Mouse (Mus musculus): ENCODE measurements around the gene Ms4a4d.
"Not testable (repeated sequence)": the region's sequence is repeated elsewhere in the genome, so short reads cannot be mapped to it uniquely, and the experiment has no call there.

The Ms4a4d gene

DNA sequence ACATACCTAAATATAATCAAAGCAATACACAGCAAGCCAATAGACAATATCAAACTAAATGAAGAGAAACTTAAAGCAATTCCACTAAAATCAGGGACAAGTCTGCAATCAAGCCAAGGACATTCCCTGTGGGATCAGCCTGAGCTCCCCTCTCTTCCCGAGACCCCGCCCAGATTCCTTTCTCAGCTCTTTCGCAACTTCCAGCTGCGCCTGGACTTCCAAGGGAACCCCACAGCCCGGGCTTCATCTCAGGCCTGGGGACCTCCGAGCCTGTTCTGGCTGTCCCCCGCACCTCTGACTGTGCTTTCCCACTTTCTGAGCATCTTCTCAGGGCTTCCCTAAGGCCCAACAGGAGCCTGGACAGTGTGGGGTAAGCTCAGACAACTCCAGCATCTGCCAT, at the start of gene Ms4a4d:
Gene Ms4a4d (plus strand): TSS at position 209 of the 400 bp plus-strand sequence.
- in situ Hi-C loops (cut with MseI, MboI), result no loop called here

DNA sequence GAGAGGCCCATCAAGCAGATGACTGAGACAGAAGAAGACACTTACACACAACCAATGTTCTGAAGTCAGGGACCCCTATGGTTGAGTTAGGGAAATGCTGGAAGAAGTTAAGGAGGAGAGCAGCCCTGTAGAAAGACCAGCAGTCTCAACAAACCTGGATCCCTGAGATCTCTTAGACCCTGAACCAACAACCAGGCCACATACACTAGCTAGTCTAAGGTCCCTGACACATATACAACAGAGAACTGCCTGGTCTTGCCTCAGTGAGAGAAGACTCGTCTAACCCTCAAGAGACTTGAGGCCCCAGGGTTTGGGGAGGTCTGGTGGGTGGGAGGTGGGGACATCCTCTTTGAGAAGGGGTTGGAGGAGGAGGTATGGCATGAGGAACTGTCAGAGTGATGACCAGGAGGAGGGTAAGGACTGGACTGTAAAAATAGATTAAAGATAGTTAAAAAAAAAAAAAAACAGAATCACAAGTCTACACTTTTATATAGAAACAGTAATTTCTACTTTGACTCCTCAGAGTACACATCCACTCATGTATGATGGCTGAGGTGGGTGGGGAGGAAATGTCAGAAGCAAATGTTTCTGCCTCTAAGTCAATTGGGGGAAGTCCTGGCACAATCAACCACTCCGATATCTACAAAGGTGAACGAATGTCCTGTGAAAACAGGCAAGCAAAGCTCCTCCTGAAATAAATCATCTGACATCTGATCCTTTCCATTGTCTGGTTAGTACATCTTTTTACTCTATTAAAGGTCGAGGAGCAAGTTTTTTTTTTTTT, 45.0 kb upstream of the Ms4a4d start:
- in situ Hi-C loops (cut with MseI, MboI), result no loop called here

DNA sequence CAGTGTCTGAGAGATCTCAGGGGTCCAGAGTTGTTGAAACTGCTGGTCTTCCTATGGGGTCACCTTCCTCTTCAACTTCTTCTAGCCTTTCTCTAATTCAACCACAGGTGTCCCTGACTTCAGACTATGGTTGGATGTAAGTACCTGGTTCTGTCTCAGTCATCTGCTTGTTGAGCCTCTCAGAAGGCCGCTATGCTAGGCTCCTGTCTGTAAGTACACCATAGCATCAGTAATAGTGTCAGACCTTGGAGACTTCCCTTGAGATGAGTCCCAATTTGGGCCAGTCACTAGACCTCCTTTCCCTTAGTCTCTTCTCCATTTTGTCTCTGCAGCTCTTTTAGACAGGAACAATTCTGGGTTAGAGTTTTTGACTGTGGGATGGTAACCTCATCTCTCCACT, 43.9 kb upstream of the Ms4a4d start:
- in situ Hi-C loops (cut with MseI, MboI), result no loop called here

GRCm38 (mm10) chr19:11494519-11494918, 42.1 kb upstream of the Ms4a4d start:
- in situ Hi-C loops (cut with MseI, MboI), result no loop called here

DNA sequence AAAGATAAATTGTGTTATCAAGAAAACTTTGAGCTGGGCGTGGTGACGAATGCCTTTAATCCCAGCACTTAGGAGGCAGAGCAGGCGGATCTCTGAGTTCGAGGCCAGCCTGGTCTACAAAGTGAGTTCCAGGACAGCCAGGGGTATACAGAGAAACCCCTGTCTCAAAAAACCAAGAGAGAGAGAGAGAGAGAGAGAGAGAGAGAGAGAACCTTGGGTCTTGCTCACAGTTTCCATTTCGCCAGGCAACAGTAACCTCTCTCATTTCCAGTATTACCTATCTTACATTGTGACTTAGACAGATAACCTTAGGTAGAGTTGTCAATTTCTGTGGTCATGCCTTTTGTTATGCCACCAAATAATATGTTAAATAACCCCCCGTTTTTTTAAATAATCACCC, 40.2 kb upstream of the Ms4a4d start:
- in situ Hi-C loops (cut with MseI, MboI), result no loop called here

- in situ Hi-C loops (cut with MseI, MboI), result not testable (repeated sequence)
Observed at GRCm38 (mm10) chr19:11497300-11497699, 39.3 kb upstream of the Ms4a4d start.

DNA sequence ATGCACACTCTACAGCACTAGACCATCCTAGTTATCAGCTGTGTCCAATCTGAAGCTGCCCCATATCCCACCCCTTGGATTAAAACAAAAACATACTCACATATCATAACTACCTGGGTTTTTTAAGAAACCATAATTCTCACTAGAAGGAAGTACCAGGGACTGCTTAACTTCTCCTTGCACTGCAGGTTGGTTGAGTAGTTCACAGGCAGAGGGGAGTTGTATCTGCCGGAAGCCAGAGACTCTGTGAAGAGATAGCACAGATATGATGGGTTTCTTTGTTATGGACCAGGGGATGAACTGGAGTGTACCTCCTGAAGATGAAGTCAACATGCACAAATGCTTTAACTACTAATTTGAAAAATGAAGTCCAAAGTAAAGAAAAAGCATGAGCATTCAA, 35.8 kb upstream of the Ms4a4d start:
- in situ Hi-C loops (cut with MseI, MboI), result no loop called here

DNA sequence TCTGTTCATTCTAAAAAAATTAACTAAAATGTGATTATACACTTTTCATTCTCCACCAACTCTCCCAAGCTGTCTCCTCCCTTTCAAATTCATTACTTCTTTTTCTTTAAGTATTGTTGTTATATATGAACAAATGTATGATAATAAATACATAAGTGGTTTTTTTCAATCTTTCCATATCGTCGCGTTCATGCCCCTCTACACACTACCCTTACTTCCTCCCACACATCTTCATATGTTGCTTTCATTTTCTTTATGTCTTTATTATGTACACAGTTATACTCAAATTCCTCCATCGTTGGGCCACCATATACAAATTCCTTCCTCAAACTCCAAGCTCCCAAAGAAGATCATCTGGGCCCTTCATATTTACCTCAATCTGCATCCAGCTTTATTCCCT, 35.3 kb upstream of the Ms4a4d start:
- in situ Hi-C loops (cut with MseI, MboI), result no loop called here

GRCm38 (mm10) chr19:11504857-11505256, 31.7 kb upstream of the Ms4a4d start:
- in situ Hi-C loops (cut with MseI, MboI), result no loop called here

GRCm38 (mm10) chr19:11513458-11513857, 23.1 kb upstream of the Ms4a4d start:
- in situ Hi-C loops (cut with MseI, MboI), result no loop called here

- in situ Hi-C loops (cut with MseI, MboI), result no loop called here
Observed at GRCm38 (mm10) chr19:11516246-11516645, 20.4 kb upstream of the Ms4a4d start, which contains the start of gene Ms4a6b. TSS of gene Ms4a6b (plus strand) at chr19:11516512.

- in situ Hi-C loops (cut with MseI, MboI), result no loop called here
Observed at GRCm38 (mm10) chr19:11516845-11517244, 19.8 kb upstream of the Ms4a4d start.

- in situ Hi-C loops (cut with MseI, MboI), result not testable (repeated sequence)
Observed at GRCm38 (mm10) chr19:11517373-11517772, 19.2 kb upstream of the Ms4a4d start.

DNA sequence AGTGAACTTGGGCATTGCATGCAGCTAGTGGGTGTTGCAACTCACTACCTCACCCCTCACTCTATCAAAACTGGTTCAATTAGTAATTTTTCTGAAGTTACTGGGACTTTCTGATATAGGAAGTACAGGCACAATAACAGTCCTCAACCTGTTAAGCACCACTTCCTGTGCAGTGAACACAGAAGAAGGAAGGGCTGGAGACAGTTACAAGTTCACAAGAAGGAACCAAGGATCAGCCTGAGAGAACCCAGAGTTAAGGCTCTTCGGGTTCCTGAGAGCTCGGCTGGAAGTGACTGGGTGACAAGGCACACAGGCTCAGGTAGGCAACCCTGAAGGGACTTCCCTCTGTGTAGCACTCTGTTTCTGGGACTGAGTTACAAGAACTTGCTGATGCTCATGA, 18.2 kb upstream of the Ms4a4d start:
- in situ Hi-C loops (cut with MseI, MboI), result not testable (repeated sequence)

DNA sequence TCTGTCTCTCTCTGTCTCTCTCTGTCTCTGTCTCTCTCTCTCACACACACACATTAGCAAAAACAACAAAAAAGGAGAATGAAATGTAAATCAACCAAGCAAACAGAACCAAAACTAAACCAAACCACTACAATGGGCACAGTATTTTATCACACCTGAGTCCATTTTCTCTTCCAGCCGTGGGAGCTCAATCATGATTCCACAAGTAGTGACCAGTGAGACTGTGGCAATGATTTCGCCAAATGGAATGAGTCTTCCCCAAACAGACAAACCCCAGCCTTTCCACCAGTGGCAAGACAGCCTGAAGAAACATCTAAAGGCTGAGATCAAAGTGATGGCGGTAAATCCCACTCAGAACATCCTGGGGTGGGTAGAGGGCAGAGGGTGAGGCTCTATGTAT, 16.5 kb upstream of the Ms4a4d start:
- in situ Hi-C loops (cut with MseI, MboI), result no loop called here

GRCm38 (mm10) chr19:11533421-11533820, 3.2 kb upstream of the Ms4a4d start:
- in situ Hi-C loops (cut with MseI, MboI), result no loop called here

DNA sequence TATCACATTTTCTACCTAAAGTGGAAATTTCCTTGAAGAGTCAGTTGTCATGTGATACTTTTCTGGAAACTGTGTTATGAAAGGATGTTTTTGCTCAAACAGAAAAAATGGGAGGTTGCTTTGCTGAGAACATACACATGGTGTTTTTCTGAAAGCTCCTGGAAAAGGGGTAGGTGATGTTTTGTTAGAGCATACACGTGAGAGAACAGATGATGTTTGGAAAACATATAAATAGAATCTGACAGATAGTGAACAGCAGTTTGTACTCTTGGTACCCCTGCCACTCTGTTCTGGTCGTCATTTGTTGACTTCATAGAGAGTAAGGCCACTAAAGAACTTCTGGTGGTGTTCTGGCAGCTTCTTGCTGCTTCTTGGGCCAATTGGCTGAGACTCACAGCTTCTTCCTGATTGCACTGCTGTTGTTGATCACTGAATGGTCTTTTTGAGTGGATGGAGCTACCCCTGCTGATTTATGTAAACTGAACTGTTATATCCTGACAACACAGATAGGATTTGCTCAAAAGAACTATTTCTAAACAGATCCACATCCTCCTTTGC, 2.6 kb upstream of the Ms4a4d start:
- in situ Hi-C loops (cut with MseI, MboI), result no loop called here

GRCm38 (mm10) chr19:11537336-11537735, 735 bp downstream of the Ms4a4d start:
- in situ Hi-C loops (cut with MseI, MboI), result no loop called here

DNA sequence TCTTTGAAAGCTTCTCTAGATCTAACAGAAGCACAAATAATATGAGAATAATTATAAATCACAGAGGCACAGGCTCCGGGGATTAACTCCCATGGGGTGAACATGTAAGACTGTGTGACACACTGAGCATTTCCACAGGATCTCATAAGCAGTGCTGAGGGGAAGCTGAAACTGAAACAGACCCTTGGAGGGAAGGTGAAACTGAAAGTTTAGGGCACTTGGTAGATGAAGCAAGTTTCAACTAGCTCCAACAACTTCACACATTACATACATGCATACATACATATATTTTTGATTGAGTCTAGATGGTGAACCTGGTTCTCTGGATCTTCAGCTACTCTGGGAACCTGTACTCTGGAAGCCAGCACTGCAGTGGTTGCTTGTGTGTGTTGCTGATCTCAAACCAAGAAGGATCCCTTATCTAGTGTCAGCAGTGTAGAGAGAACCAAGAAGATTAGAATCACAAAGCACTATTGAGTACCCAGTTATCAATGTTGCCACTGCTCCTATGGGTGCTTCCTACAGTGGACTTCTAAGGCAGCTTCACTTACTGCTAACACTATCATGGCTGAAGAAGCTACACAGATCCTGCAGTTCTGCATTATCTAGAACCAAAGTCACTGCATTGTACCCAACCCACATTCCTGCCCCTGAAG, 3.7 kb downstream of the Ms4a4d start:
- in situ Hi-C loops (cut with MseI, MboI), result not testable (repeated sequence)

DNA sequence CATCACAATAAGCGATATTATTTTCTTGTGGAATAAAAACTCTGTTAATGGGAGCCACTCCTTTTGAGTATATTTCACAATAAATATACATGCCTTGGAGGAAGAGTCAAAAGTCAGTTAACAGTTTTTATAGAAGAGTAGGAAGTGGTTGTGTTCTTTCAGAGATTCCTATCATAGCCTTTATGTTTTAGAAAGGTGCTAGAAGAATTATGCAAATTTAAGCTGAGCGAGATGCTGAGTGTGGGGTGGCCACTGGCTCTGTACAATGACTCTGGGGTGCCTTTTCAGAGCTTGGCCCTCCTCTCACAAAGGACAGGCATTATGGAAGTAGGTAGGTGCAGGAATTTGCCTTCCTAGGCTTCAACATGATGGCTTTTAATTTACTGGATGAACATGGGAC, 7.8 kb downstream of the Ms4a4d start:
- in situ Hi-C loops (cut with MseI, MboI), result not testable (repeated sequence)

DNA sequence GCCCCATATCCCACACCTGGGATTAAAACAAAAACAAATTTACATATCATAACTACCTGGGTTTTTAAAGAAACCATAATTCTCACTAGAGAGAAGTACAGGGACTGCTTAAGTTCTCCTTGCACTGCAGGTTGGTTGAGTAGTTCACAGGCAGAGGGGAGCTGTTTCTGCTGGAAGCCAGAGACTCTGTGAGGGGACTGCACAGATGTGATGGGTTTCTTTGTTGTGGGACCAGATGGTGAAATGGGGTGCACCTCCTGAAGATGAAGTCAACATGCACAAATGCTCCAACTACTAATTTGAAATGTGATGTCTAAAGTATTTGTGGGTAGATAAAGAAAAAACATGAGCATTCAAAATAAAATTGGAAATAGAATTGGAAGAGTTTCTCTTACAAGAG, 11.3 kb downstream of the Ms4a4d start:
- in situ Hi-C loops (cut with MseI, MboI), result no loop called here

GRCm38 (mm10) chr19:11554726-11555125, 18.1 kb downstream of the Ms4a4d start:
- in situ Hi-C loops (cut with MseI, MboI), result no loop called here

DNA sequence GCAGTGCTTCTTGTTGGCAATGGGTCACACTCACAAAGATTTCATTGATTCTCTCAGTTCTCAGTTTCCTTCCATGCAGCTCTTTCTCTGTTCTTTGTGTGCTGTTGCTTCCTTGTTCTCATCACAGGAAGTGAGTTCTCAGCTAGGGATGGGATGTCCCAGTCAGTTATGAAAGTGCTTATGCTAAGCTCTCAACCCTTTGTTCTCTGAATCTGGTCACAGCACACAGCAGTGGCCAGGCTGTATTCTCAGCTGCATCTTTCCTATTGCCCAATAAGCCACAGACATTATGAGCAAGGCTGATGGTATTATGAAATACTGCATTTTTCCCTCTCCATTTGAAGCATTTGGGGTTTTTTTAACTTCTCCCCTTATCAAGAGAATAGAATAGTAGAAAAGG, 23.0 kb downstream of the Ms4a4d start:
- in situ Hi-C loops (cut with MseI, MboI), result not testable (repeated sequence)
